Mouse (Mus musculus) central nervous system, embryonic 14 days (tissue): Measurements from ENCODE around the gene Krtap5-4. TPM values are rescaled to one million over a fixed set of nuclear protein-coding genes. Genes with fewer than 3 reads are reported as not detected.

Experiments used
- polyA plus RNA-seq: library from polyadenylated mRNA; depleted of rRNA; stranded (reverse); fragments of >200 nt; gene quantifications from 2 replicates; pipeline ENCODE4 v1.2.3, GENCODE M21; 2012; rRNA removed

Gene Krtap5-4
- not detected in 2 replicates for polyA plus RNA-seq

DNA sequence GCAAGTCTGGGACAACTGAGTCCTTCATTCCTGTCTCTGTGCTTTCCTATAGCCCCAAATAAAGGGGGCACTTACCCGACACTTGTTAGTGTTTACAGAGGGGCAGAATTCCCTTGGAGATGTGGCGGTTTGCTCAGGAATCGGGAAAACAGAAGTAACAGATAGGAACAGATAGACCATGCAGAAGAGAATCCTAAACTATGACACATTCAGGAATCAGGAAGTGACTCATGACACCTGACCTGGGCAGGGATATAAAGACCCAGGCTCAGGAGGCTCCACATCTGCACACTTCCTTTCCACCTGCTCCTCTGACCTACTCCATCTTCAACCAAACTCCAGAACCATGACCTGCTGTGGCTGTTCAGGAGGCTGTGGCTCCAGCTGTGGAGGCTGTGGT is at the start of gene Krtap5-4:
Gene Krtap5-4 (plus strand): TSS at position 301 of the 400 bp plus-strand sequence.

DNA sequence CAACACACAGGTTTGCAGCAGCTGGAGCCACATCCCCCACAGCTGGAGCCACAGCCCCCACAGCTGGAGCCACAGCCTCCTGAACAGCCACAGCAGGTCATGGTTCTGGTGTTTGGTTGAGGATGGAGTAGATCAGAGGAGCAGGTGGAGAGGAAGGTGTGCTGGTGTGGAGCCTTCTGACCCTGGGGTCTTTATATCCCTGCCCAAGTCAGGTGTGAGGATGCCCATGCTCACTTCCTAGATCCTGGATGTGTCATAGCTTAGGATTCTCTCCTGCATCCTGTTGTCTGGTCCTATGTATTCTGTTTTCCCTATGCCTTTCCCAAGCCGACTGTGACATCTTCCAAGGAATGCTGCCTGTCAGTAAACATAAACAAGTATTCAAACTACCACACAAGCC is 45.1 kb upstream of the Krtap5-4 start, which contains the start of gene Gm2431:
Gene Gm2431 (minus strand): TSS at position 101 of the 400 bp plus-strand sequence.

DNA sequence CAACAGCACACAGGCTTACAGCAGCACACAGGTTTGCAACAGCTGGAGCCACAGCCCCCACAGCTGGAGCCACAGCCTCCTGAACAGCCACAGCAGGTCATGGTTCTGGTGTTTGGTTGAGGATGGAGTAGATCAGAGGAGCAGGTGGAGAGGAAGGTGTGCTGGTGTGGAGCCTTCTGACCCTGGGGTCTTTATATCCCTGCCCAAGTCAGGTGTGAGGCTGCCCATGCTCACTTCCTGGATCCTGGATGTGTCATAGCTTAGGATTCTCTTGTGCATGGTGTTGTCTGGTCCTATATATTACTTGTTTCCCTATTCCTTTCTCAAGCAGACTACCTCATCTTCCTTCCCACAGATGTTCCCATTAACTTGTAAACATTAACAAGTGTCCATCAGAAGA is 29.1 kb upstream of the Krtap5-4 start, which contains the start of gene Gm4559:
Gene Gm4559 (minus strand): TSS at position 101 of the 400 bp plus-strand sequence.

DNA sequence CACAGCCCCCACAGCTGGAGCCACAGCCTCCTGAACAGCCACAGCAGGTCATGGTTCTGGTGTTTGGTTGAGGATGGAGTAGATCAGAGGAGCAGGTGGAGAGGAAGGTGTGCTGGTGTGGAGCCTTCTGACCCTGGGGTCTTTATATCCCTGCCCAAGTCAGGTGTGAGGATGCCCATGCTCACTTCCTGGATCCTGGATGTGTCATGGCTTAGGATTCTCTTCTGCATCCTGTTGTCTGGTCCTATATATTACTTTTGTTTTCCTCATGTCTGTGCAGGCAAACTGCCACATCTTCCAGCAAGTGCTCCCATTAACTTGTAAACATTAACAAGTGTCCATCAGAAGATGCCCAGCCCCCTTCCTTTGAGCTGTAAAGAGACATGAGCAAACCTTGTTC is 6.3 kb upstream of the Krtap5-4 start, which contains the start of gene Krtap5-1:
Gene Krtap5-1 (minus strand): TSS at position 101 of the 400 bp plus-strand sequence.

Other genes with a start within 250 kb of the Krtap5-4 start
- 43.3 and 45.4 TPM in 2 replicates for gene Mob2, start 242.5 kb upstream of the Krtap5-4 start, polyA plus RNA-seq
- 77.4 and 81.3 TPM in 2 replicates for gene Dusp8, start 207.7 kb upstream of the Krtap5-4 start, polyA plus RNA-seq
- not detected in 2 replicates for gene Gm45618, start 182.8 kb upstream of the Krtap5-4 start, polyA plus RNA-seq
- gene Gm39115, start 167.5 kb upstream of the Krtap5-4 start, polyA plus RNA-seq: not detected in 2 replicates
- not detected in 2 replicates for gene Gm45337, start 158.9 kb upstream of the Krtap5-4 start, polyA plus RNA-seq
- gene Gm29735, start 146.4 kb upstream of the Krtap5-4 start, polyA plus RNA-seq: not detected in 2 replicates
- gene Gm4553, start 137.8 kb upstream of the Krtap5-4 start, polyA plus RNA-seq: not detected in 2 replicates
- not detected in 2 replicates for gene Krtap5-2, start 127.5 kb upstream of the Krtap5-4 start, polyA plus RNA-seq
- gene Gm10153, start 113.2 kb upstream of the Krtap5-4 start, polyA plus RNA-seq: not detected in 2 replicates
- gene Krtap5-3, start 102.2 kb upstream of the Krtap5-4 start, polyA plus RNA-seq: not detected in 2 replicates
- not detected in 2 replicates for gene Gm7579, start 91.7 kb upstream of the Krtap5-4 start, polyA plus RNA-seq
- gene Krtap5-5, start 73.6 kb upstream of the Krtap5-4 start, polyA plus RNA-seq: not detected in 2 replicates
- gene Gm40460, start 62.5 kb upstream of the Krtap5-4 start, polyA plus RNA-seq: not detected in 2 replicates
- gene Gm2431, start 45.2 kb upstream of the Krtap5-4 start, polyA plus RNA-seq: not detected in 2 replicates
- not detected in 2 replicates for gene Gm4559, start 29.2 kb upstream of the Krtap5-4 start, polyA plus RNA-seq
- not detected in 2 replicates for gene Krtap5-1, start 6.4 kb upstream of the Krtap5-4 start, polyA plus RNA-seq
- gene Ifitm10, start 70.2 kb downstream of the Krtap5-4 start, polyA plus RNA-seq: 2.3 TPM in 2 replicates
- 0.59 and 0.71 TPM in 2 replicates for gene Gm49369, start 79.1 kb downstream of the Krtap5-4 start, polyA plus RNA-seq
- gene Ctsd, start 84.5 kb downstream of the Krtap5-4 start, polyA plus RNA-seq: 173 and 189 TPM in 2 replicates
- 0.79 TPM in 1 of 2 replicates, not detected in the other for gene Syt8, start 131.3 kb downstream of the Krtap5-4 start, polyA plus RNA-seq
- 0.74 and 30.3 TPM in 2 replicates for gene Tnni2, start 138.3 kb downstream of the Krtap5-4 start, polyA plus RNA-seq
- gene Lsp1, start 157.3 kb downstream of the Krtap5-4 start, polyA plus RNA-seq: 9.5 and 20.4 TPM in 2 replicates
- gene Tnnt3, start 195.3 kb downstream of the Krtap5-4 start, polyA plus RNA-seq: 1.0 and 22.7 TPM in 2 replicates
- gene Mrpl23, start 229.1 kb downstream of the Krtap5-4 start, polyA plus RNA-seq: 79.9 and 82.3 TPM in 2 replicates